Mouse (Mus musculus) cortical plate, adult 2 months (tissue): ENCODE data around the gene Ppp1r27.

ENCODE experiments used
- CTCF ChIP-seq: fragments of 200-500 bp; IDR thresholded peaks from 2 replicates; pipeline ENCODE4 v1.5.1; 2011; ENCODE audit warnings: mild to moderate bottlenecking, control low read depth, low read length; ENCODE audit not compliant: insufficient read depth; ENCODE audit errors: extremely low read depth
- POLR2A ChIP-seq: fragments of 200-500 bp; IDR thresholded peaks from 2 replicates; pipeline ENCODE4 v1.6.1; 2011; ENCODE audit warnings: mild to moderate bottlenecking, low read length, control low read depth; ENCODE audit not compliant: insufficient read depth; ENCODE audit errors: extremely low read depth

- no peak for TF ChIP-seq CTCF
- no peak for TF ChIP-seq POLR2A
Observed at GRCm38 (mm10) chr11:120528903-120529302, 22.0 kb downstream of the Ppp1r27 start.
